Mouse (Mus musculus): ENCODE measurements around the gene Nrxn3. TPM values are rescaled to one million over a fixed set of nuclear protein-coding genes. Genes with fewer than 3 reads are reported as not detected.

Nrxn3 gene
- polyA plus RNA-seq, 1 experiment from 2014 or later = 96.9 TPM

GRCm38 (mm10) chr12:89504026-89504425 lies 781.4 kb downstream of the Nrxn3 start:
- peak; percentile 52 for DNase-seq (ENCODE audit: low spot score)
- no peak overlapping the region for H3K9ac ChIP-seq
- WGBS = 45% methylated on average over 3 of the region's 3 CpGs
- 0 out of 2 replicates have a peak, but pooled peaks cover 12% of the 10 kb centered on the region for H3K4me1 ChIP-seq (replicated peaks; ENCODE audit: control insufficient read depth, insufficient read depth, low read length)
- no peaks in the 10 kb centered on the region for H3K36me3 ChIP-seq (replicated peaks; ENCODE audit: control insufficient read depth, insufficient read depth)
- H3K27ac ChIP-seq = 0 out of 2 replicates have a peak overlapping the region, but pooled peaks have one; percentile 34
- peak; percentile 40; the same call in 1 of the 2 replicates for ATAC-seq (ENCODE audit: low FRiP score)
- no peaks in the 10 kb centered on the region for H3K27me3 ChIP-seq (ENCODE audit: control insufficient read depth, insufficient read depth, low read length)
- no peaks in the 10 kb centered on the region for H3K9me3 ChIP-seq (ENCODE audit: control insufficient read depth, low read length)
- no peak overlapping the region for H3K4me3 ChIP-seq (replicated peaks; ENCODE audit: low read length)
- H3K4me2 ChIP-seq (replicated peaks) = no peak overlapping the region

GRCm38 (mm10) chr12:89505121-89505764 lies 782.6 kb downstream of the Nrxn3 start:
- Histone ChIP-seq H3K27me3 (ENCODE audit: control insufficient read depth, insufficient read depth, low read length) (no peaks in the 10 kb centered on the region), H3K9ac (no peak overlapping the region), H3K27ac (peak overlapping the region; percentile 71), H3K9me3 (ENCODE audit: control insufficient read depth, low read length) (no peaks in the 10 kb centered on the region), H3K4me2 (replicated peaks) (no peak overlapping the region), H3K4me3 (replicated peaks; ENCODE audit: low read length) (no peak overlapping the region), H3K36me3 (replicated peaks; ENCODE audit: control insufficient read depth, insufficient read depth) (no peaks in the 10 kb centered on the region), H3K4me1 (replicated peaks; ENCODE audit: control insufficient read depth, insufficient read depth, low read length) (0 out of 2 replicates have a peak, but pooled peaks cover 12% of the 10 kb centered on the region)
- peak; percentile 48; the same call in 1 of the 2 replicates for ATAC-seq (ENCODE audit: low FRiP score)
- peak; percentile 91 for DNase-seq (ENCODE audit: low spot score)
- 17% methylated on average over 2 of the region's 2 CpGs for WGBS

- Histone ChIP-seq H3K36me3 (replicated peaks; ENCODE audit: control insufficient read depth, insufficient read depth) (no peaks in the 10 kb centered on the region), H3K27ac (no peak overlapping the region), H3K4me1 (replicated peaks; ENCODE audit: control insufficient read depth, insufficient read depth, low read length) (0 out of 2 replicates have a peak, but pooled peaks cover 7% of the 10 kb centered on the region), H3K27me3 (ENCODE audit: control insufficient read depth, insufficient read depth, low read length) (no peaks in the 10 kb centered on the region), H3K9ac (no peak overlapping the region), H3K9me3 (ENCODE audit: control insufficient read depth, low read length) (no peaks in the 10 kb centered on the region), H3K4me3 (replicated peaks; ENCODE audit: low read length) (no peak overlapping the region), H3K4me2 (replicated peaks) (no peak overlapping the region)
- DNase-seq (ENCODE audit: low spot score) = no peak
- ATAC-seq (ENCODE audit: low FRiP score) = no peak
Measured at GRCm38 (mm10) chr12:89508970-89509369, 786.3 kb downstream of the Nrxn3 start.

GRCm38 (mm10) chr12:89513759-89514158 lies 791.1 kb downstream of the Nrxn3 start:
- Histone ChIP-seq H3K4me3 (replicated peaks; ENCODE audit: low read length) (no peak overlapping the region), H3K27me3 (ENCODE audit: control insufficient read depth, insufficient read depth, low read length) (no peaks in the 10 kb centered on the region), H3K4me1 (replicated peaks; ENCODE audit: control insufficient read depth, insufficient read depth, low read length) (no peaks in the 10 kb centered on the region; the same call in 1 of the 2 replicates), H3K9ac (no peak overlapping the region), H3K36me3 (replicated peaks; ENCODE audit: control insufficient read depth, insufficient read depth) (no peaks in the 10 kb centered on the region), H3K4me2 (replicated peaks) (no peak overlapping the region), H3K27ac (no peak overlapping the region), H3K9me3 (ENCODE audit: control insufficient read depth, low read length) (no peaks in the 10 kb centered on the region)
- ATAC-seq (ENCODE audit: low FRiP score) (no peak), DNase-seq (ENCODE audit: low spot score) (peak; percentile 80)
- WGBS = 42% methylated on average over 7 of the region's 7 CpGs

GRCm38 (mm10) chr12:89516046-89516445 lies 793.4 kb downstream of the Nrxn3 start:
- WGBS = 53% methylated on average over 6 of the region's 6 CpGs
- no peaks in the 10 kb centered on the region for H3K9me3 ChIP-seq (ENCODE audit: control insufficient read depth, low read length)
- no peaks in the 10 kb centered on the region for H3K27me3 ChIP-seq (ENCODE audit: control insufficient read depth, insufficient read depth, low read length)
- DNase-seq (ENCODE audit: low spot score) (no peak), ATAC-seq (ENCODE audit: low FRiP score) (no peak)
- H3K4me1 ChIP-seq (replicated peaks; ENCODE audit: control insufficient read depth, insufficient read depth, low read length) = no peaks in the 10 kb centered on the region; the same call in 1 of the 2 replicates
- H3K4me2 ChIP-seq (replicated peaks) = no peak overlapping the region
- H3K4me3 ChIP-seq (replicated peaks; ENCODE audit: low read length) = no peak overlapping the region
- H3K9ac ChIP-seq = no peak overlapping the region
- no peak overlapping the region for H3K27ac ChIP-seq
- H3K36me3 ChIP-seq (replicated peaks; ENCODE audit: control insufficient read depth, insufficient read depth) = no peaks in the 10 kb centered on the region

GRCm38 (mm10) chr12:89530679-89531350 lies 808.1 kb downstream of the Nrxn3 start:
- peak; percentile 50 for DNase-seq (ENCODE audit: low spot score)
- Histone ChIP-seq H3K27me3 (ENCODE audit: control insufficient read depth, insufficient read depth, low read length) (no peaks in the 10 kb centered on the region), H3K36me3 (replicated peaks; ENCODE audit: control insufficient read depth, insufficient read depth) (no peaks in the 10 kb centered on the region), H3K9me3 (ENCODE audit: control insufficient read depth, low read length) (no peaks in the 10 kb centered on the region), H3K4me3 (replicated peaks; ENCODE audit: low read length) (no peak overlapping the region), H3K27ac (no peak overlapping the region), H3K4me2 (replicated peaks) (no peak overlapping the region), H3K4me1 (replicated peaks; ENCODE audit: control insufficient read depth, insufficient read depth, low read length) (no peaks in the 10 kb centered on the region), H3K9ac (no peak overlapping the region)
- ATAC-seq (ENCODE audit: low FRiP score) = peak; percentile 72
- WGBS = 4% methylated on average over 4 of the region's 4 CpGs

GRCm38 (mm10) chr12:89551291-89551690 lies 828.6 kb downstream of the Nrxn3 start:
- 73% methylated on average over 2 of the region's 2 CpGs for WGBS
- Histone ChIP-seq H3K36me3 (replicated peaks; ENCODE audit: control insufficient read depth, insufficient read depth) (no peaks in the 10 kb centered on the region), H3K27me3 (ENCODE audit: control insufficient read depth, insufficient read depth, low read length) (no peaks in the 10 kb centered on the region), H3K9ac (no peak overlapping the region), H3K4me1 (replicated peaks; ENCODE audit: control insufficient read depth, insufficient read depth, low read length) (no peaks in the 10 kb centered on the region), H3K27ac (no peak overlapping the region), H3K9me3 (ENCODE audit: control insufficient read depth, low read length) (no peaks in the 10 kb centered on the region), H3K4me3 (replicated peaks; ENCODE audit: low read length) (no peak overlapping the region), H3K4me2 (replicated peaks) (no peak overlapping the region)
- DNase-seq (ENCODE audit: low spot score) = no peak
- no peak for ATAC-seq (ENCODE audit: low FRiP score)

GRCm38 (mm10) chr12:89553223-89553880 lies 830.7 kb downstream of the Nrxn3 start:
- H3K36me3 ChIP-seq (replicated peaks; ENCODE audit: control insufficient read depth, insufficient read depth) = no peaks in the 10 kb centered on the region
- H3K9ac ChIP-seq = no peak overlapping the region
- no peak for ATAC-seq (ENCODE audit: low FRiP score)
- H3K27ac ChIP-seq = no peak overlapping the region
- H3K27me3 ChIP-seq (ENCODE audit: control insufficient read depth, insufficient read depth, low read length) = no peaks in the 10 kb centered on the region
- H3K4me3 ChIP-seq (replicated peaks; ENCODE audit: low read length) = no peak overlapping the region
- H3K9me3 ChIP-seq (ENCODE audit: control insufficient read depth, low read length) = no peaks in the 10 kb centered on the region
- no peaks in the 10 kb centered on the region for H3K4me1 ChIP-seq (replicated peaks; ENCODE audit: control insufficient read depth, insufficient read depth, low read length)
- DNase-seq (ENCODE audit: low spot score) = no peak
- H3K4me2 ChIP-seq (replicated peaks) = no peak overlapping the region
- 41% methylated on average over 4 of the region's 4 CpGs for WGBS

GRCm38 (mm10) chr12:89554171-89554570 lies 831.5 kb downstream of the Nrxn3 start:
- Histone ChIP-seq H3K4me3 (replicated peaks; ENCODE audit: low read length) (no peak overlapping the region), H3K36me3 (replicated peaks; ENCODE audit: control insufficient read depth, insufficient read depth) (no peaks in the 10 kb centered on the region), H3K9me3 (ENCODE audit: control insufficient read depth, low read length) (no peaks in the 10 kb centered on the region), H3K4me2 (replicated peaks) (no peak overlapping the region), H3K9ac (no peak overlapping the region), H3K4me1 (replicated peaks; ENCODE audit: control insufficient read depth, insufficient read depth, low read length) (no peaks in the 10 kb centered on the region), H3K27me3 (ENCODE audit: control insufficient read depth, insufficient read depth, low read length) (no peaks in the 10 kb centered on the region), H3K27ac (no peak overlapping the region)
- DNase-seq (ENCODE audit: low spot score) = no peak
- ATAC-seq (ENCODE audit: low FRiP score) = no peak
- WGBS = 81% methylated on average over 2 of the region's 2 CpGs

All from hindbrain, embryonic 14.5 days (tissue).